Mouse (Mus musculus): ENCODE results near the gene Col4a4. TPM values are rescaled to one million over a fixed set of nuclear protein-coding genes. Genes with fewer than 3 reads are reported as not detected.

Gene Col4a4
- polyA plus RNA-seq, 1 experiment = 0.15 TPM

- no peaks in the 10 kb centered on the region for H3K4me1 ChIP-seq (ENCODE audit: control insufficient read depth, insufficient read depth, low read length)
- WGBS = 66% methylated on average over 6 of the region's 6 CpGs
- no peak overlapping the region for H3K27ac ChIP-seq (ENCODE audit: control insufficient read depth, insufficient read depth, low read depth, low read length, poor library complexity)
- no peak overlapping the region for H3K4me3 ChIP-seq (replicated peaks; ENCODE audit: control insufficient read depth, low read depth, low read length)
- TF ChIP-seq POLR2A (IDR thresholded peaks at IDR 0.05; ENCODE audit: borderline replicate concordance, control insufficient read depth, low read depth, low read length) (no peak), CTCF (IDR thresholded peaks at IDR 0.05; ENCODE audit: control insufficient read depth, insufficient read depth, low read length) (no peak)
Measured at GRCm38 (mm10) chr1:82624934-82625333, 38.3 kb upstream of the Col4a4 start.

GRCm38 (mm10) chr1:82619981-82620380 lies 33.3 kb upstream of the Col4a4 start:
- no peak for TF ChIP-seq CTCF (IDR thresholded peaks at IDR 0.05; ENCODE audit: control insufficient read depth, insufficient read depth, low read length)
- Histone ChIP-seq H3K4me3 (replicated peaks; ENCODE audit: control insufficient read depth, low read depth, low read length) (no peak overlapping the region), H3K27ac (ENCODE audit: control insufficient read depth, insufficient read depth, low read depth, low read length, poor library complexity) (no peak overlapping the region), H3K4me1 (ENCODE audit: control insufficient read depth, insufficient read depth, low read length) (no peaks in the 10 kb centered on the region)
- WGBS = 82% methylated on average over 5 of the region's 5 CpGs

- WGBS = 69% methylated on average over 5 of the region's 5 CpGs
Measured at GRCm38 (mm10) chr1:82618592-82618991, 31.9 kb upstream of the Col4a4 start.

GRCm38 (mm10) chr1:82618001-82618400 lies 31.4 kb upstream of the Col4a4 start:
- Histone ChIP-seq H3K4me1 (ENCODE audit: control insufficient read depth, insufficient read depth, low read length) (no peaks in the 10 kb centered on the region), H3K27ac (ENCODE audit: control insufficient read depth, insufficient read depth, low read depth, low read length, poor library complexity) (no peak overlapping the region), H3K4me3 (replicated peaks; ENCODE audit: control insufficient read depth, low read depth, low read length) (no peak overlapping the region)
- TF ChIP-seq POLR2A (IDR thresholded peaks at IDR 0.05; ENCODE audit: borderline replicate concordance, control insufficient read depth, low read depth, low read length) (no peak), CTCF (IDR thresholded peaks at IDR 0.05; ENCODE audit: control insufficient read depth, insufficient read depth, low read length) (no peak)
- 70% methylated on average over 5 of the region's 5 CpGs for WGBS

More at GRCm38 (mm10) chr1:82618592-82618991, 31.9 kb upstream of the Col4a4 start:
- no peak overlapping the region for H3K4me3 ChIP-seq (replicated peaks; ENCODE audit: control insufficient read depth, low read depth, low read length)
- no peak for TF ChIP-seq POLR2A (IDR thresholded peaks at IDR 0.05; ENCODE audit: borderline replicate concordance, control insufficient read depth, low read depth, low read length)
- TF ChIP-seq CTCF (IDR thresholded peaks at IDR 0.05; ENCODE audit: control insufficient read depth, insufficient read depth, low read length) = no peak
- H3K4me1 ChIP-seq (ENCODE audit: control insufficient read depth, insufficient read depth, low read length) = no peaks in the 10 kb centered on the region
- H3K27ac ChIP-seq (ENCODE audit: control insufficient read depth, insufficient read depth, low read depth, low read length, poor library complexity) = no peak overlapping the region

- Histone ChIP-seq H3K4me3 (replicated peaks; ENCODE audit: control insufficient read depth, low read depth, low read length) (no peak overlapping the region), H3K4me1 (ENCODE audit: control insufficient read depth, insufficient read depth, low read length) (no peaks in the 10 kb centered on the region), H3K27ac (ENCODE audit: control insufficient read depth, insufficient read depth, low read depth, low read length, poor library complexity) (no peak overlapping the region)
- WGBS = 85% methylated on average over 9 of the region's 9 CpGs
- TF ChIP-seq POLR2A (IDR thresholded peaks at IDR 0.05; ENCODE audit: borderline replicate concordance, control insufficient read depth, low read depth, low read length) (no peak), CTCF (IDR thresholded peaks at IDR 0.05; ENCODE audit: control insufficient read depth, insufficient read depth, low read length) (no peak)
Measured at GRCm38 (mm10) chr1:82612061-82612660, 25.5 kb upstream of the Col4a4 start.

GRCm38 (mm10) chr1:82608646-82609262 lies 22.1 kb upstream of the Col4a4 start:
- no peak overlapping the region for H3K4me3 ChIP-seq (replicated peaks; ENCODE audit: control insufficient read depth, low read depth, low read length)

GRCm38 (mm10) chr1:82605856-82606255 lies 19.2 kb upstream of the Col4a4 start:
- H3K4me1 ChIP-seq (ENCODE audit: control insufficient read depth, insufficient read depth, low read length) = no peaks in the 10 kb centered on the region
- no peak for TF ChIP-seq CTCF (IDR thresholded peaks at IDR 0.05; ENCODE audit: control insufficient read depth, insufficient read depth, low read length)
- no peak for TF ChIP-seq POLR2A (IDR thresholded peaks at IDR 0.05; ENCODE audit: borderline replicate concordance, control insufficient read depth, low read depth, low read length)
- WGBS = 75% methylated on average over 7 of the region's 7 CpGs

More at GRCm38 (mm10) chr1:82608646-82609262, 22.1 kb upstream of the Col4a4 start:
- WGBS = 55% methylated on average over 9 of the region's 9 CpGs
- no peaks in the 10 kb centered on the region for H3K4me1 ChIP-seq (ENCODE audit: control insufficient read depth, insufficient read depth, low read length)
- TF ChIP-seq POLR2A (IDR thresholded peaks at IDR 0.05; ENCODE audit: borderline replicate concordance, control insufficient read depth, low read depth, low read length) = no peak
- no peak for TF ChIP-seq CTCF (IDR thresholded peaks at IDR 0.05; ENCODE audit: control insufficient read depth, insufficient read depth, low read length)
- H3K27ac ChIP-seq (ENCODE audit: control insufficient read depth, insufficient read depth, low read depth, low read length, poor library complexity) = no peak overlapping the region

GRCm38 (mm10) chr1:82605347-82605746 lies 18.7 kb upstream of the Col4a4 start:
- TF ChIP-seq POLR2A (IDR thresholded peaks at IDR 0.05; ENCODE audit: borderline replicate concordance, control insufficient read depth, low read depth, low read length) (no peak), CTCF (IDR thresholded peaks at IDR 0.05; ENCODE audit: control insufficient read depth, insufficient read depth, low read length) (no peak)
- no peak overlapping the region for H3K27ac ChIP-seq (ENCODE audit: control insufficient read depth, insufficient read depth, low read depth, low read length, poor library complexity)
- no peak overlapping the region for H3K4me3 ChIP-seq (replicated peaks; ENCODE audit: control insufficient read depth, low read depth, low read length)
- WGBS = 77% methylated on average over 7 of the region's 7 CpGs
- H3K4me1 ChIP-seq (ENCODE audit: control insufficient read depth, insufficient read depth, low read length) = no peaks in the 10 kb centered on the region

More at GRCm38 (mm10) chr1:82605856-82606255, 19.2 kb upstream of the Col4a4 start:
- no peak overlapping the region for H3K27ac ChIP-seq (ENCODE audit: control insufficient read depth, insufficient read depth, low read depth, low read length, poor library complexity)
- H3K4me3 ChIP-seq (replicated peaks; ENCODE audit: control insufficient read depth, low read depth, low read length) = no peak overlapping the region
